Mouse (Mus musculus) heart, embryonic 10.5 days (tissue): ENCODE data around the gene Gabrd. TPM values are rescaled to one million over a fixed set of nuclear protein-coding genes. Genes with fewer than 3 reads are reported as not detected.
A peak's percentile ranks its signal among the peaks of the same experiment; 100 is the strongest.

ENCODE experiments used
- DNase-seq: peaks from one replicate; pipeline ENCODE4 v3.0.0-alpha.2; 2017; ENCODE audit warnings: low spot score
- H3K27ac ChIP-seq: fragments of 300-500 bp; sonication (generic); 2 replicates; pipeline ENCODE4 v1.5.1; 2016; ENCODE audit warnings: mild to moderate bottlenecking
- H3K27me3 ChIP-seq: fragments of 300-500 bp; sonication (generic); 2 replicates; pipeline ENCODE4 v1.6.1; 2016; ENCODE audit warnings: mild to moderate bottlenecking; ENCODE audit not compliant: poor library complexity, insufficient read depth, severe bottlenecking
- H3K36me3 ChIP-seq: fragments of 300-500 bp; sonication (generic); 2 replicates; pipeline ENCODE4 v1.6.1; 2016; ENCODE audit warnings: mild to moderate bottlenecking, moderate library complexity
- H3K4me1 ChIP-seq: fragments of 300-500 bp; sonication (generic); 2 replicates; pipeline ENCODE4 v1.6.1; 2016; ENCODE audit warnings: mild to moderate bottlenecking
- H3K4me3 ChIP-seq: fragments of 300-500 bp; sonication (generic); 2 replicates; pipeline ENCODE4 v1.5.1; 2016; ENCODE audit warnings: mild to moderate bottlenecking, moderate library complexity
- H3K9me3 ChIP-seq: fragments of 300-500 bp; sonication (generic); 2 replicates; pipeline ENCODE4 v1.6.1; 2016; ENCODE audit warnings: mild to moderate bottlenecking, moderate library complexity
- WGBS: fragments of 180-500 bp; shearing (Covaris S2); methylation state at CpG from one replicate; pipeline ENCODE4 v1.1.7; 2016; 5-methylcytosine and 5-hydroxymethylcytosine counted together
- polyA plus RNA-seq: library from polyadenylated mRNA; unstranded; fragments of >200 nt; fragmentation: Nextera tagmentation; extraction: Ambion mirVana; gene quantifications from 2 replicates; pipeline ENCODE4 v1.2.1, GENCODE M21; 2016

Gene Gabrd
- polyA plus RNA-seq, 1 experiment from 2014 or later, result not detected

DNA sequence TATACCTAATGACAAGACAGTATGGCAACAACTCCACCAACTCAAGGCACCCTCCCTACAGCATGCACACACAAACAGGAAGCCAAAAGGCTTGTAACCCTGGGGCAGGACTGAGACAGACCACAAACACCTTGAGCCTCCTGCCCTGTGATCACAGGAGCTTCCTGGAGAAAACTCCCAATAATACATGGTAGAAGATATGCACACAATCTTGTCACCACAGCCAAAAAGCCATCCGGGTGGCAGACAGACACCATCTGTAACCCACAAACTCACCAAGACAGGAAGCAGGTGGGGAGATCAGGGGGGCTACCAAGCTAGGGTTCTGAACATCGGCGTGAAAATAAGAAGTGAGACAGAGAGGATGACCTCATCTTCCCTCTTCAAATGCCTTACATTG, 45.3 kb downstream of the Gabrd start:
- no peaks in the 10 kb centered on the region for H3K27me3 ChIP-seq
- no peaks in the 10 kb centered on the region for H3K9me3 ChIP-seq
- H3K4me1 ChIP-seq, result no peaks in the 10 kb centered on the region
- H3K36me3 ChIP-seq, result no peaks in the 10 kb centered on the region
- H3K27ac ChIP-seq, result no peak overlapping the region
- 84% methylated on average over 3 of the region's 3 CpGs for WGBS
- no peak for DNase-seq
- no peak overlapping the region for H3K4me3 ChIP-seq

DNA sequence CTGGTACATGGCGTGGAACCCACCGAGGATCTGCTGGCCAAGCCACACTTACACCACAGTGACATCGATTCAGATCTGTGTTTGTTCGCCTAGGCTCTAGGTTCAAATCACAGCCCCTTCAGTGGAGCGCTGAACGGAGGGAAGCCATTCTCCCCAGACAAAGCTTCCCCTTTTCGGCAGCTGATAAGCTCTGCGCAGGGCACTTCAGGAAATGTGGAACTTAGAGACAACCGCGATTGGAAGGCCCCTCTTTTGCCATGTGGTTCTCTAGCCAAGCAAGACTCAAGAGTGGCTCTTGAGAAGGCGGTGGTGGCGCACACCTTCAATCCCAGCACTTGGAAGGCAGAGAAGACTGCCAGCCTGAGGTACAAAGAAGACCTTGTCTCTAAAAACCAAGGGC, 51.6 kb downstream of the Gabrd start:
- Histone ChIP-seq H3K4me3 (no peak overlapping the region), H3K4me1 (peaks cover 14% of the 10 kb centered on the region), H3K9me3 (no peaks in the 10 kb centered on the region), H3K36me3 (no peaks in the 10 kb centered on the region), H3K27ac (no peak overlapping the region), H3K27me3 (peaks cover 36% of the 10 kb centered on the region)
- 64% methylated on average over 12 of the region's 12 CpGs for WGBS
- no peak for DNase-seq

DNA sequence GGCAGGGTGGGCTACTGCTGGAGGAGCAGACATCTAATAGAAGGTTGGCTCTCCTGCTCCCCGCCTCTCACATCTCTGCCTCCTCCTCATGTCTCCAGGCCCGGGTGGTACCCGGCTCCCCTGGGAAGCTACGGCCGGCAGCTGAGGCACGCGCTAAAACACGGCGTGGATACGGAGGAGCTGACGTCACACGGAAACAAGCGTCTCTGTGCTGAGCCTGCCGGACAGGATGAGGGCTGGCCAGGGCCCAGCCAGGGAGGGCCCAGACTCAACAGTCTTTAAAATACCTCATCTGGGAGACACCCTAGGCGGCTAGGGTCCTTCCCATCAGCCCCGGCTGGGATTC, 52.3 kb downstream of the Gabrd start:
- peak; percentile 79 for DNase-seq
- WGBS, result 2% methylated on average over 16 of the region's 16 CpGs

GRCm38 (mm10) chr4:155344716-155345607, 53.0 kb downstream of the Gabrd start:
- peak overlapping the region; percentile 54 for H3K27ac ChIP-seq
- WGBS, result 14% methylated on average over 47 of the region's 47 CpGs

More for the DNA sequence above, 52.3 kb downstream of the Gabrd start:
- H3K27ac ChIP-seq, result peak overlapping the region; percentile 23
- H3K9me3 ChIP-seq, result no peaks in the 10 kb centered on the region
- H3K4me1 ChIP-seq, result peaks cover 14% of the 10 kb centered on the region
- H3K36me3 ChIP-seq, result no peaks in the 10 kb centered on the region
- peaks cover 36% of the 10 kb centered on the region for H3K27me3 ChIP-seq
- peak overlapping the region; percentile 65 for H3K4me3 ChIP-seq

DNA sequence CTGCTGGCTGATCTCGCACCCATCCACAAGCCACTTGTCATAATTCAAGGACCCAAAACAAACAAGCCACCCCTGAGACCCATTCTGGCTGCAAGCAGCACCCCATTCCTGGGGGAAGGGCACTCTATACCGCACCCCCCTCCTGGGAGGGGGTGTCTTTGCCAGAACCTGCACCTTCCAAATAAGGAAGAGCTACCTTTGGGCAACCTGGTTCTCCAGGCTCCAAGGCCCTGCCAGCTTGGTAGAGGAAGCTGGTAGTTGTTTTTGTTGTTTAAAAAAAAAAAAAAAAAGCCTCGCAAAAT, 53.7 kb downstream of the Gabrd start:
- WGBS, result 52% methylated on average over 3 of the region's 3 CpGs
- H3K9me3 ChIP-seq, result no peaks in the 10 kb centered on the region
- H3K4me1 ChIP-seq, result peaks cover 14% of the 10 kb centered on the region
- DNase-seq, result no peak
- no peak overlapping the region for H3K27ac ChIP-seq
- no peaks in the 10 kb centered on the region for H3K36me3 ChIP-seq
- peaks cover 36% of the 10 kb centered on the region for H3K27me3 ChIP-seq
- H3K4me3 ChIP-seq, result no peak overlapping the region

More at GRCm38 (mm10) chr4:155344716-155345607, 53.0 kb downstream of the Gabrd start:
- Histone ChIP-seq H3K4me1 (peaks cover 14% of the 10 kb centered on the region), H3K9me3 (no peaks in the 10 kb centered on the region), H3K4me3 (peak overlapping the region; percentile 65), H3K27me3 (peaks cover 36% of the 10 kb centered on the region), H3K36me3 (no peaks in the 10 kb centered on the region)
- DNase-seq, result no peak

GRCm38 (mm10) chr4:155343415-155344298, 54.3 kb downstream of the Gabrd start:
- H3K9me3 ChIP-seq, result no peaks in the 10 kb centered on the region
- WGBS, result 70% methylated on average over 14 of the region's 14 CpGs
- peaks cover 14% of the 10 kb centered on the region for H3K4me1 ChIP-seq
- H3K4me3 ChIP-seq, result no peak overlapping the region
- no peak for DNase-seq
- H3K27ac ChIP-seq, result no peak overlapping the region
- no peaks in the 10 kb centered on the region for H3K36me3 ChIP-seq
- H3K27me3 ChIP-seq, result peaks cover 36% of the 10 kb centered on the region

DNA sequence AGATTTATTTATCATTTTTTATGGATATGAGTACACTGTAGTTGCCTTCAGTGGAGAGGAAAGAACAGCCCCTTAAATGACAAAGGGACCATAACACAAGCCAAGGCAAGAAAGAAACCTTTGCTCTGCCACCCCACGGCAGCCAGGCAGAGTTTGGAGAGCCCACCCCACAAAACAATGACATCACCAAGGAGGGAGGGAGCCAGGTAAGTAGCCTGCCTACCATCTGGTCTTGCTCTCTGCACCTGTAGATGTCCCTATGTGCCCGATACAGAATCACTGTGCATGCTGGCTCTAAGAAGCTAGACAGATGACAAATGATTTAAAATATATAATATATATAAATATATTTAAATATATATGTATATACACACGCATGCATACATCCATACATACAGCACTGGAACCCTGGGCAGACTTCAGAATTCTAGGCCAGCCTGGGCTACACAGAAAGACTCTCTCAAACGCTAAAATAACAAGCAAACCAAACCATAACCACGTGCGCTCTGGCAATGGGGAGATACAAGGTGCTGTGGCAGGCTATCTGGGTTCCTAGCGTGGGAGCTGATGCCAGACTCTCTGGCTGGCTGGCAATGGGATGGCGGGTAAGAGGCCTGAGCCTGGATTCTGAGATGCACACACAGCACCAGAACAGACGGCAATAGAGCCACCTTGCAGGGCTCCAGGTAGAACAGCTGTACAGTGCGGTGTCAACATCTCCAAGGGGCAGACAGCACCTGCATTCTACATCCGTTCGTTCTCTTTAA, 61.4 kb downstream of the Gabrd start:
- WGBS, result 85% methylated on average over 12 of the region's 12 CpGs
- no peaks in the 10 kb centered on the region for H3K9me3 ChIP-seq
- H3K27me3 ChIP-seq, result no peaks in the 10 kb centered on the region
- no peaks in the 10 kb centered on the region for H3K4me1 ChIP-seq
- no peaks in the 10 kb centered on the region for H3K36me3 ChIP-seq
- no peak overlapping the region for H3K4me3 ChIP-seq
- H3K27ac ChIP-seq, result no peak overlapping the region
- no peak for DNase-seq

Other genes starting within 250 kb of the Gabrd start
- gene Ski, start 175.5 kb downstream of the Gabrd start, polyA plus RNA-seq, result 7.5 and 11.3 TPM in 2 replicates
- gene Faap20, start 148.3 kb downstream of the Gabrd start, polyA plus RNA-seq, result 77.0 and 87.4 TPM in 2 replicates
- gene Prkcz, start 36.8 kb downstream of the Gabrd start, polyA plus RNA-seq, result 8.9 and 12.4 TPM in 2 replicates
- gene Cfap74, start 11.1 kb upstream of the Gabrd start, polyA plus RNA-seq, result 1.7 and 3.3 TPM in 2 replicates
- gene Tmem52, start 71.0 kb upstream of the Gabrd start, polyA plus RNA-seq, result not detected in 2 replicates
- gene Gnb1, start 93.2 kb upstream of the Gabrd start, polyA plus RNA-seq, result 416 and 440 TPM in 2 replicates
- 70.8 and 93.3 TPM in 2 replicates for gene Nadk, start 164.3 kb upstream of the Gabrd start, polyA plus RNA-seq
- 8.4 and 9.5 TPM in 2 replicates for gene Slc35e2, start 203.3 kb upstream of the Gabrd start, polyA plus RNA-seq
- 48.6 and 60.2 TPM in 2 replicates for gene Cdk11b, start 226.7 kb upstream of the Gabrd start, polyA plus RNA-seq
- gene Gm10563, start 247.3 kb upstream of the Gabrd start, polyA plus RNA-seq, result not detected in 2 replicates